Mouse (Mus musculus): ENCODE results near the gene Apoc2.

Gene Apoc2

GRCm38 (mm10) chr7:19677872-19678271 lies at the start of gene Apoc2:
TSS of gene Apoc2 (minus strand) at chr7:19677941.
- DNase-seq: no peak

GRCm38 (mm10) chr7:19726541-19726940 lies 48.8 kb upstream of the Apoc2 start:
- DNase-seq: no peak

- peak; percentile 75 for DNase-seq
Measured at GRCm38 (mm10) chr7:19724167-19724566, 46.4 kb upstream of the Apoc2 start.

GRCm38 (mm10) chr7:19722754-19723195 lies 45.0 kb upstream of the Apoc2 start:
- DNase-seq: peak; percentile 74

- no peak for DNase-seq
Measured at GRCm38 (mm10) chr7:19719200-19719599, 41.5 kb upstream of the Apoc2 start.

- no peak for DNase-seq
Measured at GRCm38 (mm10) chr7:19718297-19718952, 40.7 kb upstream of the Apoc2 start.

GRCm38 (mm10) chr7:19717346-19717745 lies 39.6 kb upstream of the Apoc2 start:
- DNase-seq: no peak

GRCm38 (mm10) chr7:19716822-19717221 lies 39.1 kb upstream of the Apoc2 start:
- DNase-seq: no peak

GRCm38 (mm10) chr7:19716055-19716682 lies 38.4 kb upstream of the Apoc2 start:
- DNase-seq: no peak

- DNase-seq: peak; percentile 100
Measured at GRCm38 (mm10) chr7:19715239-19716054, 37.7 kb upstream of the Apoc2 start, which contains the start of gene Tomm40. TSS of gene Tomm40 (minus strand) at chr7:19715438.

GRCm38 (mm10) chr7:19714836-19715235 lies 37.1 kb upstream of the Apoc2 start:
- no peak for DNase-seq

- no peak for DNase-seq
Measured at GRCm38 (mm10) chr7:19713598-19713997, 35.9 kb upstream of the Apoc2 start.

GRCm38 (mm10) chr7:19713196-19713595 lies 35.5 kb upstream of the Apoc2 start:
- no peak for DNase-seq

GRCm38 (mm10) chr7:19712414-19712813 lies 34.7 kb upstream of the Apoc2 start:
- no peak for DNase-seq

- DNase-seq: no peak
Measured at GRCm38 (mm10) chr7:19710650-19711049, 32.9 kb upstream of the Apoc2 start.

GRCm38 (mm10) chr7:19705271-19705670 lies 27.5 kb upstream of the Apoc2 start:
- no peak for DNase-seq

GRCm38 (mm10) chr7:19704475-19704874 lies 26.7 kb upstream of the Apoc2 start:
- no peak for DNase-seq

- no peak for DNase-seq
Measured at GRCm38 (mm10) chr7:19702859-19703555, 25.3 kb upstream of the Apoc2 start.

- DNase-seq: peak; percentile 85
Measured at GRCm38 (mm10) chr7:19701069-19701761, 23.5 kb upstream of the Apoc2 start.

GRCm38 (mm10) chr7:19700299-19701068 lies 22.7 kb upstream of the Apoc2 start:
- no peak for DNase-seq

- no peak for DNase-seq
Measured at GRCm38 (mm10) chr7:19699827-19700148, 22.0 kb upstream of the Apoc2 start.
